Mouse (Mus musculus) myocyte (in vitro differentiated cells): ENCODE results near the gene Wsb2.

Experiments used
- E2F4 ChIP-seq: IDR thresholded peaks from one replicate; pipeline ENCODE4 v1.6.1; 2011; ENCODE audit warnings: mild to moderate bottlenecking, control low read depth, moderate library complexity; ENCODE audit not compliant: insufficient read depth
- MAX ChIP-seq: IDR thresholded peaks from one replicate; pipeline ENCODE4 v1.6.1; 2011; ENCODE audit warnings: low read depth, mild to moderate bottlenecking, control low read depth
- MYOD1 ChIP-seq, 3 experiments: IDR thresholded peaks; one replicate each; pipeline ENCODE4 v1.6.1; 2011; ENCODE audit warnings: control low read depth in 2 of 3, low read depth in 2 of 3, mild to moderate bottlenecking in 2 of 3, moderate library complexity in 1 of 3; ENCODE audit not compliant: insufficient read length in 2 of 3, control insufficient read depth in 1 of 3
- TCF12 ChIP-seq: IDR thresholded peaks from one replicate; pipeline ENCODE4 v1.6.1; 2011; ENCODE audit warnings: mild to moderate bottlenecking, control low read depth; ENCODE audit not compliant: poor library complexity, insufficient read depth, severe bottlenecking

GRCm38 (mm10) chr5:117357129-117357477, at the start of gene Wsb2:
- no peak for TF ChIP-seq E2F4
- peak in 1 of 3 experiments; percentile 28 for TF ChIP-seq MYOD1 (IDR thresholded peaks at IDR 0.05; ENCODE audit: control insufficient read depth in 1 of 3, insufficient read length in 2 of 3, low read depth in 2 of 3)
- TF ChIP-seq TCF12 = no peak
- no peak for TF ChIP-seq MAX
